Mouse (Mus musculus): ENCODE results near the gene Traf3ip3. TPM values are rescaled to one million over a fixed set of nuclear protein-coding genes. Genes with fewer than 3 reads are reported as not detected.

Traf3ip3 gene
- polyA plus RNA-seq, 1 experiment from 2014 or later, result 9.2 TPM

GRCm38 (mm10) chr1:193145101-193145500 lies 56.4 kb downstream of the Traf3ip3 start:
- no peak for ATAC-seq (replicated peaks; ENCODE audit: low FRiP score)
- H3K36me3 ChIP-seq (ENCODE audit: control insufficient read depth, insufficient read depth, low read length), result no peaks in the 10 kb centered on the region
- WGBS, result 49% methylated on average over 4 of the region's 4 CpGs

GRCm38 (mm10) chr1:193144516-193144915 lies 57.0 kb downstream of the Traf3ip3 start:
- Histone ChIP-seq H3K4me3 (ENCODE audit: low read depth, low read length) (no peak overlapping the region), H3K4me2 (no peak overlapping the region), H3K36me3 (ENCODE audit: control insufficient read depth, insufficient read depth, low read length) (no peaks in the 10 kb centered on the region), H3K4me1 (replicated peaks; ENCODE audit: control insufficient read depth, insufficient read depth, low read length) (no peaks in the 10 kb centered on the region), H3K27ac (ENCODE audit: low read depth, low read length) (no peak overlapping the region), H3K9ac (ENCODE audit: low read depth, low read length) (no peak overlapping the region), H3K9me3 (ENCODE audit: control insufficient read depth, low read length) (no peaks in the 10 kb centered on the region), H3K27me3 (replicated peaks; ENCODE audit: control insufficient read depth, insufficient read depth, low read length) (no peaks in the 10 kb centered on the region)
- 90% methylated on average over 6 of the region's 6 CpGs for WGBS
- DNase-seq (ENCODE audit: low spot score) (no peak), ATAC-seq (replicated peaks; ENCODE audit: low FRiP score) (no peak)

More at GRCm38 (mm10) chr1:193145101-193145500, 56.4 kb downstream of the Traf3ip3 start:
- H3K4me1 ChIP-seq (replicated peaks; ENCODE audit: control insufficient read depth, insufficient read depth, low read length), result no peaks in the 10 kb centered on the region
- H3K27me3 ChIP-seq (replicated peaks; ENCODE audit: control insufficient read depth, insufficient read depth, low read length), result no peaks in the 10 kb centered on the region
- no peak overlapping the region for H3K4me2 ChIP-seq
- no peak overlapping the region for H3K27ac ChIP-seq (ENCODE audit: low read depth, low read length)
- H3K9me3 ChIP-seq (ENCODE audit: control insufficient read depth, low read length), result no peaks in the 10 kb centered on the region
- H3K9ac ChIP-seq (ENCODE audit: low read depth, low read length), result no peak overlapping the region
- no peak for DNase-seq (ENCODE audit: low spot score)
- no peak overlapping the region for H3K4me3 ChIP-seq (ENCODE audit: low read depth, low read length)

GRCm38 (mm10) chr1:193142517-193143062 lies 58.9 kb downstream of the Traf3ip3 start:
- no peak overlapping the region for H3K27ac ChIP-seq (ENCODE audit: low read depth, low read length)
- H3K9me3 ChIP-seq (ENCODE audit: control insufficient read depth, low read length), result no peaks in the 10 kb centered on the region
- no peaks in the 10 kb centered on the region for H3K4me1 ChIP-seq (replicated peaks; ENCODE audit: control insufficient read depth, insufficient read depth, low read length)
- no peak overlapping the region for H3K4me2 ChIP-seq
- ATAC-seq (replicated peaks; ENCODE audit: low FRiP score), result no peak
- H3K4me3 ChIP-seq (ENCODE audit: low read depth, low read length), result no peak overlapping the region
- no peak for DNase-seq (ENCODE audit: low spot score)
- no peaks in the 10 kb centered on the region for H3K36me3 ChIP-seq (ENCODE audit: control insufficient read depth, insufficient read depth, low read length)
- WGBS, result 66% methylated on average over 8 of the region's 8 CpGs
- no peaks in the 10 kb centered on the region for H3K27me3 ChIP-seq (replicated peaks; ENCODE audit: control insufficient read depth, insufficient read depth, low read length)
- H3K9ac ChIP-seq (ENCODE audit: low read depth, low read length), result no peak overlapping the region

GRCm38 (mm10) chr1:193141118-193141517 lies 60.4 kb downstream of the Traf3ip3 start:
- H3K9ac ChIP-seq (ENCODE audit: low read depth, low read length), result no peak overlapping the region
- no peak for DNase-seq (ENCODE audit: low spot score)
- H3K9me3 ChIP-seq (ENCODE audit: control insufficient read depth, low read length), result no peaks in the 10 kb centered on the region
- no peaks in the 10 kb centered on the region for H3K27me3 ChIP-seq (replicated peaks; ENCODE audit: control insufficient read depth, insufficient read depth, low read length)
- no peak for ATAC-seq (replicated peaks; ENCODE audit: low FRiP score)
- H3K4me3 ChIP-seq (ENCODE audit: low read depth, low read length), result no peak overlapping the region
- no peak overlapping the region for H3K4me2 ChIP-seq
- no peak overlapping the region for H3K27ac ChIP-seq (ENCODE audit: low read depth, low read length)
- WGBS, result 77% methylated on average over 7 of the region's 7 CpGs
- H3K4me1 ChIP-seq (replicated peaks; ENCODE audit: control insufficient read depth, insufficient read depth, low read length), result no peaks in the 10 kb centered on the region
- H3K36me3 ChIP-seq (ENCODE audit: control insufficient read depth, insufficient read depth, low read length), result no peaks in the 10 kb centered on the region

- Histone ChIP-seq H3K36me3 (ENCODE audit: control insufficient read depth, insufficient read depth, low read length) (no peaks in the 10 kb centered on the region), H3K27me3 (replicated peaks; ENCODE audit: control insufficient read depth, insufficient read depth, low read length) (no peaks in the 10 kb centered on the region), H3K4me3 (ENCODE audit: low read depth, low read length) (no peak overlapping the region), H3K4me2 (no peak overlapping the region), H3K27ac (ENCODE audit: low read depth, low read length) (no peak overlapping the region), H3K4me1 (replicated peaks; ENCODE audit: control insufficient read depth, insufficient read depth, low read length) (no peaks in the 10 kb centered on the region), H3K9ac (ENCODE audit: low read depth, low read length) (no peak overlapping the region), H3K9me3 (ENCODE audit: control insufficient read depth, low read length) (no peaks in the 10 kb centered on the region)
- WGBS, result 32% methylated on average over 3 of the region's 3 CpGs
- no peak for ATAC-seq (replicated peaks; ENCODE audit: low FRiP score)
- DNase-seq (ENCODE audit: low spot score), result no peak
Measured at GRCm38 (mm10) chr1:193138669-193139068, 62.8 kb downstream of the Traf3ip3 start.

- H3K36me3 ChIP-seq (ENCODE audit: control insufficient read depth, insufficient read depth, low read length), result no peaks in the 10 kb centered on the region
- ATAC-seq (replicated peaks; ENCODE audit: low FRiP score) (no peak), DNase-seq (ENCODE audit: low spot score) (no peak)
- H3K4me1 ChIP-seq (replicated peaks; ENCODE audit: control insufficient read depth, insufficient read depth, low read length), result no peaks in the 10 kb centered on the region
- no peaks in the 10 kb centered on the region for H3K9me3 ChIP-seq (ENCODE audit: control insufficient read depth, low read length)
- H3K4me3 ChIP-seq (ENCODE audit: low read depth, low read length), result no peak overlapping the region
- WGBS, result 41% methylated on average over 7 of the region's 7 CpGs
- H3K4me2 ChIP-seq, result no peak overlapping the region
- H3K9ac ChIP-seq (ENCODE audit: low read depth, low read length), result no peak overlapping the region
- no peaks in the 10 kb centered on the region for H3K27me3 ChIP-seq (replicated peaks; ENCODE audit: control insufficient read depth, insufficient read depth, low read length)
- no peak overlapping the region for H3K27ac ChIP-seq (ENCODE audit: low read depth, low read length)
Measured at GRCm38 (mm10) chr1:193138087-193138486, 63.4 kb downstream of the Traf3ip3 start.

- WGBS, result 78% methylated on average over 1 of the region's 1 CpGs
- Histone ChIP-seq H3K9ac (ENCODE audit: low read depth, low read length) (no peak overlapping the region), H3K36me3 (ENCODE audit: control insufficient read depth, insufficient read depth, low read length) (no peaks in the 10 kb centered on the region), H3K4me2 (no peak overlapping the region), H3K4me3 (ENCODE audit: low read depth, low read length) (no peak overlapping the region), H3K27ac (ENCODE audit: low read depth, low read length) (no peak overlapping the region), H3K9me3 (ENCODE audit: control insufficient read depth, low read length) (no peaks in the 10 kb centered on the region), H3K27me3 (replicated peaks; ENCODE audit: control insufficient read depth, insufficient read depth, low read length) (no peaks in the 10 kb centered on the region), H3K4me1 (replicated peaks; ENCODE audit: control insufficient read depth, insufficient read depth, low read length) (peaks cover 5% of the 10 kb centered on the region)
- no peak for ATAC-seq (replicated peaks; ENCODE audit: low FRiP score)
- no peak for DNase-seq (ENCODE audit: low spot score)
Measured at GRCm38 (mm10) chr1:193133726-193134125, 67.8 kb downstream of the Traf3ip3 start.

GRCm38 (mm10) chr1:193132385-193132784 lies 69.1 kb downstream of the Traf3ip3 start:
- Histone ChIP-seq H3K27me3 (replicated peaks; ENCODE audit: control insufficient read depth, insufficient read depth, low read length) (no peaks in the 10 kb centered on the region), H3K9ac (ENCODE audit: low read depth, low read length) (no peak overlapping the region), H3K36me3 (ENCODE audit: control insufficient read depth, insufficient read depth, low read length) (peaks cover 4% of the 10 kb centered on the region; the same call in 1 of the 2 replicates), H3K4me2 (no peak overlapping the region), H3K27ac (ENCODE audit: low read depth, low read length) (no peak overlapping the region), H3K4me3 (ENCODE audit: low read depth, low read length) (no peak overlapping the region), H3K4me1 (replicated peaks; ENCODE audit: control insufficient read depth, insufficient read depth, low read length) (peaks cover 6% of the 10 kb centered on the region), H3K9me3 (ENCODE audit: control insufficient read depth, low read length) (no peaks in the 10 kb centered on the region)
- DNase-seq (ENCODE audit: low spot score) (no peak), ATAC-seq (replicated peaks; ENCODE audit: low FRiP score) (no peak)

GRCm38 (mm10) chr1:193131311-193131948 lies 70.1 kb downstream of the Traf3ip3 start:
- Histone ChIP-seq H3K27ac (ENCODE audit: low read depth, low read length) (no peak overlapping the region), H3K9me3 (ENCODE audit: control insufficient read depth, low read length) (no peaks in the 10 kb centered on the region), H3K27me3 (replicated peaks; ENCODE audit: control insufficient read depth, insufficient read depth, low read length) (no peaks in the 10 kb centered on the region), H3K9ac (ENCODE audit: low read depth, low read length) (no peak overlapping the region), H3K4me1 (replicated peaks; ENCODE audit: control insufficient read depth, insufficient read depth, low read length) (peaks cover 6% of the 10 kb centered on the region), H3K4me3 (ENCODE audit: low read depth, low read length) (no peak overlapping the region), H3K4me2 (no peak overlapping the region), H3K36me3 (ENCODE audit: control insufficient read depth, insufficient read depth, low read length) (peaks cover 11% of the 10 kb centered on the region; the same call in 1 of the 2 replicates)
- ATAC-seq (replicated peaks; ENCODE audit: low FRiP score) (no peak), DNase-seq (ENCODE audit: low spot score) (no peak)
- 62% methylated on average over 6 of the region's 6 CpGs for WGBS

All from liver, embryonic 11.5 days (tissue).